11 mouse cellular contexts compared by ENCODE assay signal in genomic region chr5:125067673-125068072, GRCm38 (mm10).
A peak's percentile ranks its signal among the peaks of the same experiment; 100 is the strongest.
DNase-seq lines count a peak whose midpoint lies in the region; ATAC-seq and TF ChIP-seq lines count a peak whose summit lies in the region.
"Had no signal": no experiment of that assay in that cellular context is flagged by ENCODE, and none has a peak within 500 bp of the region (broad histone marks: within the 10 kb centered on the region; RNA-seq: fewer than 3 reads in every experiment).

No protein-coding gene starts in this region.

- peak overlapping the region; percentile 65; the same call in 1 of the 2 replicates for H3K27ac ChIP-seq in kidney, embryonic 16.5 days (ENCODE audit: low read length)
- H3K27ac ChIP-seq in hindbrain, postnatal 0 days = 0 out of 2 replicates have a peak overlapping the region, but pooled peaks have one; percentile 48
- H3K27ac ChIP-seq in midbrain, embryonic 16.5 days (ENCODE audit: low read length) = 0 out of 2 replicates have a peak overlapping the region, but pooled peaks have one; percentile 19

- peaks cover 33% of the 10 kb centered on the region for H3K36me3 ChIP-seq in kidney, embryonic 16.5 days (ENCODE audit: insufficient read depth, low read length)
- peaks cover 27% of the 10 kb centered on the region; the same call in 1 of the 2 replicates for H3K36me3 ChIP-seq in hindbrain, postnatal 0 days (ENCODE audit: insufficient read depth, low read length)
- peaks cover 5% of the 10 kb centered on the region; the same call in 1 of the 2 replicates for H3K36me3 ChIP-seq in midbrain, embryonic 16.5 days (ENCODE audit: control insufficient read depth, insufficient read depth, low read length)

- H3K9ac ChIP-seq in kidney, embryonic 16.5 days (replicated peaks; ENCODE audit: low read length) = no peak overlapping the region
- no peak overlapping the region for H3K9ac ChIP-seq in hindbrain, postnatal 0 days (replicated peaks; ENCODE audit: low read length)
- no peak overlapping the region for H3K9ac ChIP-seq in midbrain, embryonic 16.5 days (ENCODE audit: low read depth, low read length)

- no peak overlapping the region for H3K4me3 ChIP-seq in kidney, embryonic 16.5 days (ENCODE audit: low read length)
- no peak overlapping the region for H3K4me3 ChIP-seq in hindbrain, postnatal 0 days (ENCODE audit: low read length)
- H3K4me3 ChIP-seq in midbrain, embryonic 16.5 days (ENCODE audit: low read depth, low read length) = no peak overlapping the region
- H3K4me3 ChIP-seq: heart, embryonic 10.5 days; megakaryocyte, embryonic 14.5 days had no signal

- no peak for DNase-seq in kidney, adult 11 months
- peak; percentile 87 for DNase-seq in adrenal gland, postnatal 14 days
- no peak for DNase-seq in hindbrain, postnatal 0 days (ENCODE audit: low spot score)
- no peak for DNase-seq in gastrocnemius, postnatal 25 days
- DNase-seq in right cerebral cortex, postnatal 36 days (ENCODE audit: low spot score in 2 of 2) = no peak
- no peak for DNase-seq in yolk sac, embryonic 10.5 days (ENCODE audit: low spot score)

- no peak for ATAC-seq in kidney, embryonic 16.5 days (ENCODE audit: low FRiP score, low TSS enrichment)
- ATAC-seq in hindbrain, postnatal 0 days = no peak
- ATAC-seq in midbrain, embryonic 16.5 days = no peak

- no peaks in the 10 kb centered on the region for H3K9me3 ChIP-seq in kidney, embryonic 16.5 days (ENCODE audit: low read length)
- H3K9me3 ChIP-seq in hindbrain, postnatal 0 days (ENCODE audit: low read length) = no peaks in the 10 kb centered on the region
- no peaks in the 10 kb centered on the region for H3K9me3 ChIP-seq in midbrain, embryonic 16.5 days (replicated peaks; ENCODE audit: control insufficient read depth, low read length, poor library complexity, severe bottlenecking)
- H3K9me3 ChIP-seq: heart, embryonic 10.5 days; megakaryocyte, embryonic 14.5 days had no signal

- H3K4me2 ChIP-seq in kidney, embryonic 16.5 days (replicated peaks; ENCODE audit: low read depth, low read length) = no peak overlapping the region
- H3K4me2 ChIP-seq in hindbrain, postnatal 0 days (ENCODE audit: low read depth, low read length) = no peak overlapping the region
- no peak overlapping the region for H3K4me2 ChIP-seq in midbrain, embryonic 16.5 days (ENCODE audit: low read length)

- 41% methylated on average over 14 of the region's 14 CpGs for WGBS in kidney, embryonic 16.5 days
- 85% methylated on average over 14 of the region's 14 CpGs for WGBS in hindbrain, postnatal 0 days
- 91% methylated on average over 14 of the region's 14 CpGs for WGBS in midbrain, embryonic 16.5 days

- no peak for TF ChIP-seq CTCF in hindbrain, postnatal 0 days (IDR thresholded peaks at IDR 0.05; ENCODE audit: low read depth)

- peaks cover 65% of the 10 kb centered on the region for H3K4me1 ChIP-seq in kidney, embryonic 16.5 days (ENCODE audit: insufficient read depth, low read length)
- H3K4me1 ChIP-seq in hindbrain, postnatal 0 days (ENCODE audit: insufficient read depth, low read length) = peaks cover 9% of the 10 kb centered on the region
- H3K4me1 ChIP-seq in midbrain, embryonic 16.5 days (ENCODE audit: control insufficient read depth, insufficient read depth, low read length) = peaks cover 19% of the 10 kb centered on the region

- no peaks in the 10 kb centered on the region for H3K27me3 ChIP-seq in kidney, embryonic 16.5 days (ENCODE audit: insufficient read depth, low read length)
- no peaks in the 10 kb centered on the region for H3K27me3 ChIP-seq in hindbrain, postnatal 0 days (ENCODE audit: insufficient read depth, low read length)
- no peaks in the 10 kb centered on the region for H3K27me3 ChIP-seq in midbrain, embryonic 16.5 days (ENCODE audit: control insufficient read depth, insufficient read depth, low read depth, low read length)
- H3K27me3 ChIP-seq: CH12.LX had no signal
